Mouse (Mus musculus): Measurements from ENCODE around the gene Fcgr2b. TPM values are rescaled to one million over a fixed set of nuclear protein-coding genes. Genes with fewer than 3 reads are reported as not detected.
"Not testable (repeated sequence)": the region's sequence is repeated elsewhere in the genome, so short reads cannot be mapped to it uniquely, and the experiment has no call there.

Fcgr2b gene
- polyA plus RNA-seq, 1 experiment: 0.11 TPM

DNA sequence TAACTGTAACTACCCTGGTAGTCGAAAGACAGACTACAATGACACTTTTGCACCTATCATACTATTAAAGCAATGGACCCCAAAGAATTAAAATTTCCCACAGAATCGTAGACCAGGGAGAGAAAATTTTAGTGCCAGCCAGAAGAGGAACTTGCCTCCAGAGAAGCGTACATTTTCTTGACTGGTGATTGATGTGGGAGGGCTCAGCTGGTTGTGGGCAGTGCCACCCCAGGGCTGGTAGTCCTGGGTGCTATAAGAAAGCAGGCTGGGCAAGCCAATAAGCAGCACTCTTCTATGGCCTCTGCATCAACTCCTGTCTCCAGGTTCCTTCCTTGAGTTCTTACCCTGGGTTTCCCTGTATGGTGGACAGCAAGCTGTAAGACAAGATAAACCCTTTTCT, 8.7 kb upstream of the Fcgr2b start:
- H3K4me2 ChIP-seq (ENCODE audit: low read depth): no peak overlapping the region
- H3K27me3 ChIP-seq (ENCODE audit: control insufficient read depth, insufficient read depth, insufficient read length): no peaks in the 10 kb centered on the region
- no peaks in the 10 kb centered on the region for H3K36me3 ChIP-seq (ENCODE audit: control insufficient read depth, insufficient read depth)
- TF ChIP-seq POLR2AphosphoS2 (IDR thresholded peaks at IDR 0.05; ENCODE audit: insufficient read length, low read depth) (no peak), MYOG (IDR thresholded peaks at IDR 0.05; ENCODE audit: control insufficient read depth in 1 of 3, insufficient read depth in 1 of 3, insufficient read length in 2 of 3, low read depth in 2 of 3) (no peak), E2F4 (IDR thresholded peaks at IDR 0.05; ENCODE audit: insufficient read depth) (no peak), CEBPB (IDR thresholded peaks at IDR 0.05; ENCODE audit: insufficient read depth, poor library complexity, severe bottlenecking) (no peak), POLR2A (IDR thresholded peaks at IDR 0.05; ENCODE audit: insufficient read length, low read depth) (no peak), MAX (IDR thresholded peaks at IDR 0.05; ENCODE audit: low read depth) (no peak), MYOD1 (IDR thresholded peaks at IDR 0.05; ENCODE audit: control insufficient read depth in 1 of 3, insufficient read length in 2 of 3, low read depth in 2 of 3) (no peak), SRF (IDR thresholded peaks at IDR 0.05; ENCODE audit: control insufficient read depth, insufficient read length, low read depth) (no peak), TCF12 (IDR thresholded peaks at IDR 0.05; ENCODE audit: insufficient read depth, poor library complexity, severe bottlenecking) (no peak), REST (IDR thresholded peaks at IDR 0.05; ENCODE audit: insufficient read depth, insufficient read length) (no peak)
- H3ac ChIP-seq (ENCODE audit: control insufficient read depth, insufficient read length): no peak overlapping the region
- no peaks in the 10 kb centered on the region for H3K79me2 ChIP-seq (ENCODE audit: control insufficient read depth, insufficient read depth)
- no peak overlapping the region for H3K4me3 ChIP-seq

DNA sequence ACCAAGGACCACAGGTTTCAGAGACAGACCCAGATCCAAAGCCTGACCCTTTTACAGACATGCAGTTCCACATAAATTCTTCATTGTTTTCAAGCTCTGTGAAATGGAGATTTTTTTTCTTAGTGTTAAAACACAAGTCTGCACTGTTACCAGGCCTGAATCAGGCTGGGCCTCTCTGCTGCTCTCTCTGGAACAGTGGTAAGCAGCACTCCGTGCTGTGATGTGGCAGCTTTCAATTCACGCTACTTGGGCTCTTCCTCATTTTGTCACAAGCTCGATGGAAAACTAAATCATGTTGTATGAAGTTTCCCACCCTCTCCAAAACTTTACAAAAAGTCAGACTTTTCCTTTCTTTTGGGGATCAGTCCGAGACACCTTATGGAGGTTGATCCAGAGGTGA, 6.7 kb upstream of the Fcgr2b start:
- Histone ChIP-seq H3ac (ENCODE audit: control insufficient read depth, insufficient read length) (no peak overlapping the region), H3K4me2 (ENCODE audit: low read depth) (no peak overlapping the region), H3K4me3 (no peak overlapping the region), H3K27me3 (ENCODE audit: control insufficient read depth, insufficient read depth, insufficient read length) (no peaks in the 10 kb centered on the region), H3K36me3 (ENCODE audit: control insufficient read depth, insufficient read depth) (no peaks in the 10 kb centered on the region), H3K79me2 (ENCODE audit: control insufficient read depth, insufficient read depth) (no peaks in the 10 kb centered on the region)
- TF ChIP-seq POLR2AphosphoS2 (IDR thresholded peaks at IDR 0.05; ENCODE audit: insufficient read length, low read depth) (no peak), REST (IDR thresholded peaks at IDR 0.05; ENCODE audit: insufficient read depth, insufficient read length) (no peak), SRF (IDR thresholded peaks at IDR 0.05; ENCODE audit: control insufficient read depth, insufficient read length, low read depth) (no peak), TCF3 (IDR thresholded peaks at IDR 0.05; ENCODE audit: insufficient read length, low read depth) (no peak), MYOG (IDR thresholded peaks at IDR 0.05; ENCODE audit: control insufficient read depth in 1 of 3, insufficient read depth in 1 of 3, insufficient read length in 2 of 3, low read depth in 2 of 3) (no peak), USF1 (IDR thresholded peaks at IDR 0.05; ENCODE audit: low read depth) (no peak), TCF12 (IDR thresholded peaks at IDR 0.05; ENCODE audit: insufficient read depth, poor library complexity, severe bottlenecking) (no peak), MAX (IDR thresholded peaks at IDR 0.05; ENCODE audit: low read depth) (no peak), MYOD1 (IDR thresholded peaks at IDR 0.05; ENCODE audit: control insufficient read depth in 1 of 3, insufficient read length in 2 of 3, low read depth in 2 of 3) (no peak), POLR2A (IDR thresholded peaks at IDR 0.05; ENCODE audit: insufficient read length, low read depth) (no peak), CEBPB (IDR thresholded peaks at IDR 0.05; ENCODE audit: insufficient read depth, poor library complexity, severe bottlenecking) (no peak)

DNA sequence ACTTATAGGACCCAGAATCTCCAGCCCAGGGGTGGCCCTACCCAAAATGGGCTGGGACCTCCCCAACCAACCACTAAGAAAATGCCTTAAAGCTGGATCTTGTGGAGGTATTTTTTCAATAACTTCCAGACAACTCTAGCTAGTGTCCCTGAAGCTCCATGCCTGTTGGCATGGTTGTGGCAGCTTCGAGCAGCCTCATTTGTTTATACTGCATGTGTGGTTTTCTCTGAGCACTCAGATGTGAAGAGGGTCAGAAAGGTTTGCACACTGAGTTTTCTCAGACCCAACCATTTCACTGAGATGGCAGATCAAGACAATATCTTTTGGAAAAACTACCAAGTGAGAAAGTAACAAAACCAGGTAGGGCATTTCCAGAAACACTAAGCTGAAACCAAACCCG, 6.0 kb upstream of the Fcgr2b start:
- H3K79me2 ChIP-seq (ENCODE audit: control insufficient read depth, insufficient read depth): no peaks in the 10 kb centered on the region
- no peak overlapping the region for H3K4me3 ChIP-seq
- H3K27me3 ChIP-seq (ENCODE audit: control insufficient read depth, insufficient read depth, insufficient read length): no peaks in the 10 kb centered on the region

DNA sequence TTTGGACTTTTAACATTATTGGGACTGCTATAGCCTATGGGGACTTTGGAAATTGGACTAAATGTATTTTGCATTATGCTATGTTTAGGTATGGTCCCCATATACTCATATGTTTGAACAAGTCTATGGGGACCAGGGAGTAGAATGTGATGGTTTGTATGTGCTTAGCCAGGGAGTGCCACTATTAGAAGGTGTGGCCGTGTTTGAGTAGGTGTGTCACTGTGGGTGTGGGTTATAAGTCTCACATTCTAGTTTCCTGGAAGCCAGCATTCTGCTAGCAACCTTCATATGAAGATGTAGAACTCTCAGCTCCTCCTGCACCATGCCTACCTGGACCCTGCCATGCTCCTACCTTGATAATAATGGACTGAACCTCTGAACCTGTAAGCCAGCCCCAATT, 5.3 kb upstream of the Fcgr2b start:
- not testable (repeated sequence) for H3K79me2 ChIP-seq (ENCODE audit: control insufficient read depth, insufficient read depth); H3ac ChIP-seq (ENCODE audit: control insufficient read depth, insufficient read length); H3K27me3 ChIP-seq (ENCODE audit: control insufficient read depth, insufficient read depth, insufficient read length); H3K36me3 ChIP-seq (ENCODE audit: control insufficient read depth, insufficient read depth); H3K4me3 ChIP-seq; H3K4me2 ChIP-seq (ENCODE audit: low read depth)

More for the DNA sequence above, 6.0 kb upstream of the Fcgr2b start:
- no peak for TF ChIP-seq CEBPB (IDR thresholded peaks at IDR 0.05; ENCODE audit: insufficient read depth, poor library complexity, severe bottlenecking)
- no peak for TF ChIP-seq TCF3 (IDR thresholded peaks at IDR 0.05; ENCODE audit: insufficient read length, low read depth)
- TF ChIP-seq MYOG (IDR thresholded peaks at IDR 0.05; ENCODE audit: control insufficient read depth in 1 of 3, insufficient read depth in 1 of 3, insufficient read length in 2 of 3, low read depth in 2 of 3): no peak
- TF ChIP-seq TCF12 (IDR thresholded peaks at IDR 0.05; ENCODE audit: insufficient read depth, poor library complexity, severe bottlenecking): no peak
- no peak for TF ChIP-seq SRF (IDR thresholded peaks at IDR 0.05; ENCODE audit: control insufficient read depth, insufficient read length, low read depth)
- TF ChIP-seq USF1 (IDR thresholded peaks at IDR 0.05; ENCODE audit: low read depth): no peak
- TF ChIP-seq POLR2A (IDR thresholded peaks at IDR 0.05; ENCODE audit: insufficient read length, low read depth): no peak
- Histone ChIP-seq H3K4me2 (ENCODE audit: low read depth) (no peak overlapping the region), H3K36me3 (ENCODE audit: control insufficient read depth, insufficient read depth) (no peaks in the 10 kb centered on the region), H3ac (ENCODE audit: control insufficient read depth, insufficient read length) (no peak overlapping the region)

DNA sequence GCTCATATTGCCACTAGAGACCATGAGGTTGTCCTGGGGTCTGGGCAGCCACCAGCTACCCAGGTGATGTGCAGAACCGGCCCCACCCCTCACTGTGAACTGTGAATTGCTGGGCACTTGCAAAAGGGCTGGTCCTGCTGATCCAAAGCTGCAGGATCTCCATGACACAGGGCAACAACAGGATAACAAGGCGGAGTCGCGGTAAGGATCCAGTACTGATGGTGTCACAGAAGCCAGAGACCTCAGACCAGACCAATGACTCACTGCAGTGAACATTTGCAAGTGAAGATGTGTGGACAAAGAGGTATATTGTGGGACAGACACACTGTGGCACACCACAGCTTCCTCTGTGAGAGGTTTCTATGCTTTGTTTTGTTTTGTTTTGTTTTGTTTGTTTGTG, 2.3 kb upstream of the Fcgr2b start:
- Histone ChIP-seq H3K27me3 (ENCODE audit: control insufficient read depth, insufficient read depth, insufficient read length) (no peaks in the 10 kb centered on the region), H3K36me3 (ENCODE audit: control insufficient read depth, insufficient read depth) (no peaks in the 10 kb centered on the region), H3K4me3 (no peak overlapping the region), H3ac (ENCODE audit: control insufficient read depth, insufficient read length) (no peak overlapping the region), H3K79me2 (ENCODE audit: control insufficient read depth, insufficient read depth) (no peaks in the 10 kb centered on the region), H3K4me2 (ENCODE audit: low read depth) (peak overlapping the region; percentile 6)
- TF ChIP-seq TCF12 (IDR thresholded peaks at IDR 0.05; ENCODE audit: insufficient read depth, poor library complexity, severe bottlenecking): no peak
- TF ChIP-seq MAX (IDR thresholded peaks at IDR 0.05; ENCODE audit: low read depth): no peak
- no peak for TF ChIP-seq SRF (IDR thresholded peaks at IDR 0.05; ENCODE audit: control insufficient read depth, insufficient read length, low read depth)
